Mouse (Mus musculus): ENCODE results near the gene Frzb. TPM values are rescaled to one million over a fixed set of nuclear protein-coding genes. Genes with fewer than 3 reads are reported as not detected.

Gene Frzb
- polyA plus RNA-seq (2012; rRNA removed), result 2.8 and 3.9 TPM in 2 replicates

DNA sequence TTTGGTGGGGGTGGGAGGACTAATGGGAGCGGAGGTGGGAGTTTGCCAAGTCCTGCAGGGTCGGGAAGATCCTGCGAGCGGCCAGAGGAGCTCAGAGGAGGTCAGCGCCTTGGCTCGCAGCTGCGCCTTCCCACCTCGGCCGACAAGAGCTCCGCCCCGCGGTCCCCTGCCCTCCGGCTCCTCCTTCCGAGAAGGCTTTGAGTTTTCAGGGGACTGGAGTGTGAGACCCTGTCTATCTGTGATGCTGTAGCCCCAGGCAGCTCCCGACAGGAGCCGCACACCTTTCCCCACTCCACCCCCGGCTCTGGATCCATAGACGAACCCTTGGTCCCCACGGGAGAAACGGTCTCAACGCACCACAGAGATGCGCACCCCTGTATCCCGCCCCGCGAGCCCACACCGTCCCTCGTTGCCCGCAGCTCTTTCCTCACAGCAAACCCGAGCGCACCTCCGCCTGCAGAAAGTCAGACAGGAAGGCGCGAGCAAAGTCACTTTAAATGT, at the start of gene Frzb:
Gene Frzb (minus strand): TSS at position 335 of the 501 bp plus-strand sequence.

Other genes with a start within 250 kb of the Frzb start
- gene Prdx6b, start 155.2 kb downstream of the Frzb start, polyA plus RNA-seq (2012; rRNA removed), result not detected in 2 replicates
- gene Dnajc10, start 132.2 kb downstream of the Frzb start, polyA plus RNA-seq (2012; rRNA removed), result 42.8 and 49.0 TPM in 2 replicates
- 137 and 139 TPM in 2 replicates for gene Nckap1, start 133.8 kb upstream of the Frzb start, polyA plus RNA-seq (2012; rRNA removed)
- gene Dusp19, start 169.4 kb upstream of the Frzb start, polyA plus RNA-seq (2012; rRNA removed), result 14.0 and 15.2 TPM in 2 replicates
- gene Nup35, start 169.6 kb upstream of the Frzb start, polyA plus RNA-seq (2012; rRNA removed), result 44.4 and 46.7 TPM in 2 replicates

Measured in central nervous system, embryonic 18 days (tissue).